Mouse (Mus musculus) 3T3-L1 (cell line): ENCODE measurements around the gene Rnf224.

Experiments
- DNase-seq: peaks from one replicate; pipeline ENCODE4 v3.0.0-alpha.2; 2015; ENCODE audit warnings: low read depth, low spot score

Rnf224 gene

GRCm38 (mm10) chr2:25195211-25196156 lies 41.1 kb downstream of the Rnf224 start:
- DNase-seq = no peak

DNA sequence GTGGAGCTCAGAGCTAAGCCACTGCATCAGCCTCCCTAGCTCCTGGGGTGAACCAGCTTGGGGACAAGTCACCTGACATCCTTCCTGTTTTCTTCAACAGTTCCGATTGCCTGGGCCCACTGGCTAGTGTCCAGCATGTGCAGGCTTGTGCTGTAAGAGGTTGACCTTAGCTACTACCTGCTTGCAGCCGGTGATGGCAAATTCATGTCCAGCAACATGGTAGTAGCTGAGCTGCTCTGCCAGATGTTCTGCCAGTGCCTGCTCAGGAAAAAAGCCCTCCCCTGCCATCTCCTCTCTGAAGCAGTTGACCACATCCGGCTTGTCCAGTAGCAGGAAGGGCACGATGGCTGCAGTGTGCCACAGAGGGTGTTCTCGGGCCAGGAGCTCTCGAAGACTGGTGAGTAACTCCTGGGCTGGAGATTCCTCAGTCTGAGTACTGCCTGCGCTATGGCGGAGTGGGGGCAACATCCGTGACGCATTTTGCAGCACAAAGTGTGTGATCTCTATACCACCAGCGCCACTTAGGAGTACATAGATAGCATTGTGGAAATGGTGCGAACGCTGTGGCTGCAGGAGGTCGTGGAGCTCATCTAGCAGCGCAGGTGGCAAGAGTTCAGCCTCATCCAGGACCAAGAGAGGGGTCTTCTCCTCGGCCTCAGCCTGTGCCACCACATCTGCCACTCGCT lies 42.0 kb downstream of the Rnf224 start:
- no peak for DNase-seq

- no peak for DNase-seq
Measured at GRCm38 (mm10) chr2:25194006-25194405, 42.6 kb downstream of the Rnf224 start.

GRCm38 (mm10) chr2:25193330-25193770 lies 43.2 kb downstream of the Rnf224 start:
- peak; percentile 95 for DNase-seq

GRCm38 (mm10) chr2:25187841-25188240 lies 48.7 kb downstream of the Rnf224 start:
- DNase-seq = no peak

- DNase-seq = no peak
Measured at GRCm38 (mm10) chr2:25186575-25186930, 50.0 kb downstream of the Rnf224 start.

DNA sequence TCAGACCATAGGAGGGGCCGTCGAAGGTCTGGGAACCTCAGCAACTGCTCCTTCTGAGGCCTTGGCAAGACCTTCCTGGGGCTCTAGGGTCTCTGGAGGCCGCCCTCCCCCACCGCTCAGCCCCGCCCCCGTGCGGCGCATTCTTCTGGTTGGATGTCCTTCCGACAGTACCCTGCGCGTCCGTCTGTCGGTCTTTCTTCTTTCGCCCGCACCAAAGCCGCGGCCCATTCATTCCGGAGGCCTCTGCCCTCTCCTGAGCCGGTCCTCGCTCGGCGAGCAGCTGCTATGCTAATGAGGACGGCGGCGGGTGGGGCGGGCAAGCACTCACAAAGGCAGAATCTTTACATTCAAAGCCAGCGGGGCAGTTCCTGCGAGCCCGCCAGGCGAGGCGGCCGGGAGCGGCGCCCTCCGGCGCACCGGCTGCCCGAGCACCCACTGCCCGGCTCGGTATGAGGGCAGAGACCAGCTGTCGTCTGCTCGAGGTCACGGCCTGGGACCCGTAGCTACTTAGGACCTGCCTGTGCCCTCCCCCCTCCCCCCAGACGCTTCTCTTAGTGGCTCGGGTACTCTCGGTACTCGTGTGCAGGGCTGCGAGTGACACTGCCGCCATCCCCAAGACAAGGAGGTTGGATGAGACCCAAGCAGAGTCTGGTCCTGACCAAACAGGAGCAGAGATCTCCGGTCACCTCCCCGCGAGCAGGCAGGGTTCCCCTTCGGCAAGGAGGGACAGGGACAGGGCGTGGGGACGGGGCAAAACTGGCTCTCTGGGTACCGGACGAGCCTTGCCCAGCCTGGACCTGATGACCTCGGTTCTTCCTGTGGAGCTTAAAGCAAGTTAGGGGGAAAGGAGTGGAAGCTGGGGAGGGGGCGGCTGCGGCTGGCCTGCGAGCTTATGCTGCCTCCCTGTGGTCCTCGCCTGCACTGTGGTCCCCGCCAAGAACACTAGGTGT lies 50.7 kb downstream of the Rnf224 start:
- DNase-seq = no peak

DNA sequence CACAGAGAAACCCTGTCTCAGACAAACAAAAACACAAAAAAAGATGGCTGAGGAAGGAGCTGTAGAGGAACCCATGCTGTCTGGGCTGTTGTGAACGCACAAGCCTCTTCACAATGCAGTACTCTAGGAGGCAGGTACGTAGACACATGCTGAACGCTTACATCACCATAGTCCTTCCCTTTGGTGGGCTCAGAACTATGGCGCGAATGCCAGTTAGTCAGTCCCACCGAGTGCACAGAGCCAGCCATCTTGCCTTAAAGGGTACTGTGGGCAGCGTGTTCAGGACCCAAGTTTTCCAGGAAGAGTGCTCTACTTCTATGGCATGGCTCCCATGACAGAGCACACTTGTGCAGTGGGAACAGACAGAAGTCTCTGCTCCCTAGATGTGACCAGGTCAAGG lies 52.1 kb downstream of the Rnf224 start:
- no peak for DNase-seq
